Mouse (Mus musculus) heart, embryonic 13.5 days (tissue): ENCODE data around the gene Pde10a. TPM values are rescaled to one million over a fixed set of nuclear protein-coding genes. Genes with fewer than 3 reads are reported as not detected.

Experiments
- ATAC-seq: fragments of 200-750 bp; cut with Nextera tagmentation; 2 replicates; pipeline ENCODE4 v1.8.0; 2017; ENCODE audit warnings: moderate TSS enrichment; ENCODE audit not compliant: insufficient number of reproducible peaks, low FRiP score, low TSS enrichment; ENCODE audit errors: extremely low read depth
- H3K27ac ChIP-seq: fragments of 300-500 bp; sonication (generic); replicated peaks from 2 replicates; pipeline ENCODE4 v1.5.1; 2015; ENCODE audit warnings: moderate library complexity, mild to moderate bottlenecking, inconsistent platforms
- H3K27me3 ChIP-seq: fragments of 300-500 bp; sonication (generic); replicated peaks from 2 replicates; pipeline ENCODE4 v1.6.1; 2015; ENCODE audit warnings: mild to moderate bottlenecking, inconsistent platforms
- H3K36me3 ChIP-seq: fragments of 300-500 bp; sonication (generic); 2 replicates; pipeline ENCODE4 v1.6.1; 2015; ENCODE audit warnings: mild to moderate bottlenecking, inconsistent platforms
- H3K4me1 ChIP-seq: fragments of 300-500 bp; sonication (generic); 2 replicates; pipeline ENCODE4 v1.6.1; 2015; ENCODE audit warnings: inconsistent platforms
- H3K4me2 ChIP-seq: fragments of 300-500 bp; sonication (generic); 2 replicates; pipeline ENCODE4 v1.6.1; 2015; ENCODE audit warnings: inconsistent platforms, mild to moderate bottlenecking, moderate library complexity
- H3K4me3 ChIP-seq: fragments of 300-500 bp; sonication (generic); 2 replicates; pipeline ENCODE4 v1.5.1; 2015; ENCODE audit warnings: moderate library complexity, mild to moderate bottlenecking, inconsistent platforms
- H3K9ac ChIP-seq: fragments of 300-500 bp; sonication (generic); 2 replicates; pipeline ENCODE4 v1.6.1; 2015; ENCODE audit warnings: inconsistent platforms, mild to moderate bottlenecking, moderate library complexity
- H3K9me3 ChIP-seq: fragments of 300-500 bp; sonication (generic); 2 replicates; pipeline ENCODE4 v1.6.1; 2016; ENCODE audit warnings: inconsistent platforms
- WGBS: fragments of 180-500 bp; shearing (Covaris S2); methylation state at CpG from one replicate; pipeline ENCODE4 v1.1.7; 2015; ENCODE audit warnings: mixed read lengths; 5-methylcytosine and 5-hydroxymethylcytosine counted together
- polyA plus RNA-seq: library from polyadenylated mRNA; unstranded; fragments of >200 nt; fragmentation: Nextera tagmentation; extraction: Ambion mirVana; gene quantifications from 2 replicates; pipeline ENCODE4 v1.2.1, GENCODE M21; 2015

Gene Pde10a
- polyA plus RNA-seq, 1 experiment from 2014 or later: 1.1 TPM

- no peak overlapping the region for H3K9ac ChIP-seq
- WGBS: 89% methylated on average over 6 of the region's 6 CpGs
- no peak overlapping the region for H3K4me3 ChIP-seq
- H3K36me3 ChIP-seq: no peaks in the 10 kb centered on the region
- no peaks in the 10 kb centered on the region; the same call in 1 of the 2 replicates for H3K27me3 ChIP-seq
- peaks cover 22% of the 10 kb centered on the region for H3K4me1 ChIP-seq
- H3K27ac ChIP-seq: no peak overlapping the region
- no peaks in the 10 kb centered on the region for H3K9me3 ChIP-seq
- H3K4me2 ChIP-seq: no peak overlapping the region
- no peak for ATAC-seq
Measured at GRCm38 (mm10) chr17:8851846-8852245, 326.7 kb downstream of the Pde10a start.

GRCm38 (mm10) chr17:8856430-8857371 is 331.5 kb downstream of the Pde10a start:
- Histone ChIP-seq H3K27ac (no peak overlapping the region), H3K9me3 (no peaks in the 10 kb centered on the region), H3K9ac (0 out of 2 replicates have a peak overlapping the region, but pooled peaks have one; percentile 33), H3K4me3 (peak overlapping the region; percentile 42), H3K4me2 (peak overlapping the region; percentile 62), H3K36me3 (no peaks in the 10 kb centered on the region), H3K4me1 (peaks cover 22% of the 10 kb centered on the region), H3K27me3 (0 out of 2 replicates have a peak, but pooled peaks cover 2% of the 10 kb centered on the region)
- WGBS: 36% methylated on average over 22 of the region's 22 CpGs
- ATAC-seq: peak; percentile 72

GRCm38 (mm10) chr17:8858636-8859421 is 333.7 kb downstream of the Pde10a start:
- 72% methylated on average over 23 of the region's 23 CpGs for whole genome bisulfite sequencing
- H3K36me3 ChIP-seq: no peaks in the 10 kb centered on the region
- peaks cover 22% of the 10 kb centered on the region for H3K4me1 ChIP-seq
- H3K4me3 ChIP-seq: no peak overlapping the region
- H3K9ac ChIP-seq: no peak overlapping the region
- no peaks in the 10 kb centered on the region for H3K9me3 ChIP-seq
- H3K4me2 ChIP-seq: no peak overlapping the region
- ATAC-seq: no peak
- H3K27me3 ChIP-seq: 0 out of 2 replicates have a peak, but pooled peaks cover 2% of the 10 kb centered on the region
- peak overlapping the region; percentile 38; the same call in 1 of the 2 replicates for H3K27ac ChIP-seq

GRCm38 (mm10) chr17:8859489-8859888 is 334.3 kb downstream of the Pde10a start:
- H3K36me3 ChIP-seq: no peaks in the 10 kb centered on the region
- no peak for ATAC-seq
- peaks cover 22% of the 10 kb centered on the region for H3K4me1 ChIP-seq
- no peak overlapping the region for H3K4me3 ChIP-seq
- H3K9ac ChIP-seq: no peak overlapping the region
- no peak overlapping the region for H3K4me2 ChIP-seq
- H3K9me3 ChIP-seq: no peaks in the 10 kb centered on the region
- WGBS: 53% methylated on average over 4 of the region's 4 CpGs
- H3K27me3 ChIP-seq: 0 out of 2 replicates have a peak, but pooled peaks cover 2% of the 10 kb centered on the region
- peak overlapping the region; percentile 38; the same call in 1 of the 2 replicates for H3K27ac ChIP-seq

- no peaks in the 10 kb centered on the region for H3K9me3 ChIP-seq
- WGBS: 69% methylated on average over 8 of the region's 8 CpGs
- H3K27me3 ChIP-seq: no peaks in the 10 kb centered on the region
- no peak overlapping the region for H3K27ac ChIP-seq
- H3K4me2 ChIP-seq: no peak overlapping the region
- H3K4me1 ChIP-seq: peaks cover 12% of the 10 kb centered on the region
- H3K4me3 ChIP-seq: no peak overlapping the region
- no peak for ATAC-seq
- H3K9ac ChIP-seq: no peak overlapping the region
- no peaks in the 10 kb centered on the region for H3K36me3 ChIP-seq
Measured at GRCm38 (mm10) chr17:8864638-8865497, 339.7 kb downstream of the Pde10a start.

GRCm38 (mm10) chr17:8867331-8868237 is 342.4 kb downstream of the Pde10a start:
- WGBS: 65% methylated on average over 25 of the region's 25 CpGs
- H3K36me3 ChIP-seq: no peaks in the 10 kb centered on the region
- no peak overlapping the region for H3K9ac ChIP-seq
- H3K27me3 ChIP-seq: no peaks in the 10 kb centered on the region
- no peak overlapping the region for H3K4me3 ChIP-seq
- no peaks in the 10 kb centered on the region for H3K9me3 ChIP-seq
- 0 out of 2 replicates have a peak overlapping the region, but pooled peaks have one; percentile 5 for H3K27ac ChIP-seq
- H3K4me2 ChIP-seq: 0 out of 2 replicates have a peak overlapping the region, but pooled peaks have one; percentile 7
- peaks cover 31% of the 10 kb centered on the region for H3K4me1 ChIP-seq
- ATAC-seq: no peak

- H3K4me2 ChIP-seq: no peak overlapping the region
- H3K4me1 ChIP-seq: peaks cover 34% of the 10 kb centered on the region
- no peaks in the 10 kb centered on the region for H3K9me3 ChIP-seq
- H3K27me3 ChIP-seq: peaks cover 8% of the 10 kb centered on the region
- H3K4me3 ChIP-seq: no peak overlapping the region
- no peaks in the 10 kb centered on the region for H3K36me3 ChIP-seq
- no peak for ATAC-seq
- no peak overlapping the region for H3K27ac ChIP-seq
- WGBS: 83% methylated on average over 10 of the region's 10 CpGs
- no peak overlapping the region for H3K9ac ChIP-seq
Measured at GRCm38 (mm10) chr17:8869287-8869686, 344.1 kb downstream of the Pde10a start.

- Histone ChIP-seq H3K4me3 (no peak overlapping the region), H3K27ac (no peak overlapping the region), H3K27me3 (peaks cover 16% of the 10 kb centered on the region), H3K4me1 (peaks cover 30% of the 10 kb centered on the region), H3K36me3 (no peaks in the 10 kb centered on the region), H3K9me3 (no peaks in the 10 kb centered on the region), H3K4me2 (no peak overlapping the region), H3K9ac (no peak overlapping the region)
- ATAC-seq: no peak
- 55% methylated on average over 7 of the region's 7 CpGs for WGBS
Measured at GRCm38 (mm10) chr17:8870848-8871247, 345.7 kb downstream of the Pde10a start.

GRCm38 (mm10) chr17:8871396-8871795 is 346.2 kb downstream of the Pde10a start:
- 60% methylated on average over 7 of the region's 7 CpGs for WGBS
- Histone ChIP-seq H3K4me3 (no peak overlapping the region), H3K4me2 (no peak overlapping the region), H3K9me3 (no peaks in the 10 kb centered on the region), H3K27me3 (peaks cover 16% of the 10 kb centered on the region), H3K27ac (no peak overlapping the region), H3K36me3 (no peaks in the 10 kb centered on the region), H3K9ac (no peak overlapping the region), H3K4me1 (peaks cover 30% of the 10 kb centered on the region)
- no peak for ATAC-seq
